Mouse (Mus musculus) ovary, postnatal 36 days (tissue): ENCODE measurements around the gene Wdr93.
"Not testable (repeated sequence)": the region's sequence is repeated elsewhere in the genome, so short reads cannot be mapped to it uniquely, and the experiment has no call there.

Experiments used
- DNase-seq: peaks from one replicate; pipeline ENCODE4 v3.0.0; 2022; ENCODE audit warnings: low spot score, mixed read lengths

Wdr93 gene

DNA sequence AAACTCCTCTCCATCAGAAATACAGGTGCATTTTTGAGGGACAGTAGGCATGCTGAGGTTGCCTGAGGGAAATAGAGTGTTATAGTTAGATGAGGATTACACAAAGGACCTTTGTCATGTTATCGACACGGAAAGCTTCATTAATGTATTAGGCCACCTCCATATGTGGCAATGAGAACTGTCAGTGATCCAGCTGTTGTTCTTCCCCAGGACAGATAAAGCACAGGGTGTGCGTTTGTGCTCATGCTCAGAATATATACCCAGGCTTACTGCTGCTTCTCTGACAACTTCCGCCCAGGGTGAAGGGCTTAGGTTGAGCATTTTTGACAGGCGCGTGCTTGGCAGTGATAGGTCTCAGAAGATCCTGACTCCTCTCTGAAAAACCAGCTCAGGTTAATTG lies 6.5 kb downstream of the Wdr93 start:
- DNase-seq: no peak

DNA sequence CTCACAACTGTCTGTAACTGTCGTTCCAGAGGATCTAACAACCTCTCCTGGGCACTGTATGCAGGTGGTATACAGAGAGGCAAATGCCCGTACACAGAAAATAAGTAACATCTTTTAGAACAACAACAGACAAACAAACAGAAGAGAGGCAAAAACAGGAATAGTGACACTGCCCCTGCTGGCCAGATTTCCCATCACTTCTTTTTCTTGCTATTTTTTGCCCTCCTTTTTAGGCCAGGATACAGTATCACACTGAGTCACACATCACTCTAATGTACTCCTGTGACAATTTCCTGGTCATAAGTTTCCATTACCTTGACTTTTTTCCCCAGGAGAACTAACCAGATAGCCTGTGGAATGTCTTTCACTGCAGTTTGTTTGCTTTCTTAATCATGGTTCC lies 13.4 kb downstream of the Wdr93 start:
- DNase-seq: no peak

DNA sequence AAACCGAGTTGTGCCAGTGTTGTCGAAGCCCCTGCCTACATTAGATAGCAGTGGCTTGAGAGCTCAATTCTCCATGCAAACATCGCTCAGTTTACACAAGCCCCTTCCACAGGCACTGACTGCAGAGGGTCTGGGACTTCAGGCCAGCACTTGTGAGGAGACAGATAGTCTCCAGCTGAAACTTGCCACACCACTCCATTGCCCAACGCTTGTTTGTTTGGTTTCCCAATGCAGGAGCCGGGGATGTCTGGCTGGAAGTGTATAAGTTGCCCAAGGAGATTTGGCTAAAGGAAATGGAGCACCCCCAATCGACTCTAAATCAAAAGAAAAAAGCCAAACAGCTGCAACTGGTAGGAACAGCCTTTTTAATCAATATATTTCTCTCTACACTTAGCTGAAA lies 15.2 kb downstream of the Wdr93 start:
- no peak for DNase-seq

DNA sequence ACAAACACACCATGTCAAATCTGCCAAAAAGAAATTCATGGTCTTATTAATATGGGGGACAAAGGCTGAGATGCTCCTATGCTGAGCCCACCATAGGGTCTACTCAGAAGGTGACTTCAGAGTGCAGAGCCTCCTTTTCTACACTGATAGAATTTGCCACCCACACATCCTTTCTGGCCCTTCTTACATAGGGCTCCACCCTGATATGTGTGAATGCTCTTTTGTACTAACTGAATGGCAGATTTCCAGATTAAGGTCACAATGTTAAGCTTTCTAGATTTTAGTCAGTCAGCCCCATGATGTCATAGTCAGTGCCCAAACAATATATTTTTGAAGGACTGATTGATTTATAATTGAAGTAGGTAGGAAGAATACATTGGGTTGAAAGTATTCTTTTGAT lies 16.8 kb downstream of the Wdr93 start:
- no peak for DNase-seq

DNA sequence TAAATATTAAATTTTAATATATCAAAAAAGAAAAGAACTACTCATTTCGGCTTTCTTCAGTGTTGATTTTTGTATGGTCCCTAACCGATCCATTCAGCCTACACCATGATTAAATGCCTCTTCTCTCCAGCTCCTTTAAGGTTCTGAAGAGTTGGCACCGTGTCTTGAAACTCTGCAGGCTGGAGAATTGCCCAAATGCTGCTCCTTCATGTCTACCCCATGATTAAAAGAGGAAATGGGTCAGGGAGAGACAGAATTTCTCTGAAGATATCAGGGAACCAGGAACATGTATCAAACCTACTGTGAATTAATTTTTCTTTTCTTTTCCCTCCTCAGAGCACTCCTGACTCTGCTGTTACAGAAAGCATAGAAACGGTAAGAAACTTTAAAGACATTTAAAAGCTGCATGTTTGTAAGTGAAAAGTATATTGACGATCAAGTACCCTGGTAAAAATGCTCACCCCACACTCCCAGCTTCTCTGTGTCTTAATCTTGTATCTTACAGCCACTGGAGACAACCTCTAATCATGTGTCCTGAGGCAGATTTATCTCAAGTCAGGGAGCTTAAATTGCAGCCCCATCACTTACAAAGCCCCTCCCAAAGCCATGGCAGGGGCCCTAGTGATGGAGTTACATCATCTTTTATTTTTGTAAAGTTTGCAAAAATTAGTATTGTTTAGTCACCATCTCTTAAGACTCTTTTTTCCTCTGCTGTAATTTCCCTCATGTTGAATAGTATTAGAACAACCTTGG lies 18.3 kb downstream of the Wdr93 start:
- DNase-seq: no peak

DNA sequence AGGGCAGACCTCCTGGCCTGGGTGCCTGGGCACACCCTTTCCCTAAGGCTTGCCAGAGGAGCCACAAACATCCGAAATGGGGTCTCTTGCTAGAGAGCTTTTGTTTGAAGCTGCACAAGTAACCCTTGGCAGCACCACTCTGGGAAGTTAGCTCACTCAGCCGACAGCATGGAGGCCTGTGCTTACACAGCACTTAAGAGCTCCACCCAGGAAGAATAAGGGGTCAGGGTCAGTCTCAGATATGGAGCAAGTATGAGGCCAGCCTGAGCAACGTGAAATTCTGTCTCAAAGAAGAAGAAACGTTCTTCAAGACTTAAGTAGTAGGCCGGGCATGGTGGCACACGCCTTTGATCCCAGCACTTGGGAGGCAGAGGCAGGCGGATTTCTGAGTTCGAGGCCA lies 19.1 kb downstream of the Wdr93 start:
- DNase-seq: no peak

DNA sequence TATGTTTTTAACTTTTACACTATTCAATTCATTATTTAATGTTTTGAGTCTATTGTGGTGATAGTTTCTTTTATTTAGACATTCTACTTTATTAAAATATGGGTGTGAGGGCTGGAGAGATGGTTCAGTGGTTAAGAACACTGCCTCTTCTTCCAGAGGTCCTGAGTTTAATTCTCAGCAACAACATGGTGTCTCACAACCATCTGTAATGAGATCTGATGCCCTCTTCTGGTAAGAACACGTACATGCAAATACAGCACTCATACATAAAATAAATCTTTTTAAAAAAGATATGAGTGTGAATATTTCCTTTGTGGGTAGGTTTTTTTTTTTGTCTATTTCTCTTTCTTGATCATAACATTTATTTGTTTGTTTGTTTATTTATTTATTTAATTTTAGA lies 23.0 kb downstream of the Wdr93 start:
- no peak for DNase-seq

DNA sequence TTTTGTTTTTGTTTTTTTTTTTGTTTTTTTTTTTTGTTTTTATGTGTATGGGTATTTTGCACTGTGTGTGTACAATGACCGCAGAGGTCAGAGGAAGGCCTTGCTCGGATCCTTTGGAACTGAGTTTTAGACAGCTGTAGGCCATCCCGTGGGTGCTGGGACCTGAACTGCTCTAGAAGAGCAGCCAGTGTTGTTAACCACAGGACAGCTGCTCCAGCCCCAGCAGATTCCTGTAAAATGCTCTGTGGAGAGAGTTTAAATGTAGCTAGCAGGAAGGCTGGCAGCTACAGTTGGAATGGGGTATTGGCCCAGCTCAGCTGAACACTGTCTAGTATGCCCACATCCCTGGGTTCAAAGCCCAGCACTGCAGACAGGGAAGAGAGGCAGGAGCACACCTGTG lies 26.7 kb downstream of the Wdr93 start:
- no peak for DNase-seq

DNA sequence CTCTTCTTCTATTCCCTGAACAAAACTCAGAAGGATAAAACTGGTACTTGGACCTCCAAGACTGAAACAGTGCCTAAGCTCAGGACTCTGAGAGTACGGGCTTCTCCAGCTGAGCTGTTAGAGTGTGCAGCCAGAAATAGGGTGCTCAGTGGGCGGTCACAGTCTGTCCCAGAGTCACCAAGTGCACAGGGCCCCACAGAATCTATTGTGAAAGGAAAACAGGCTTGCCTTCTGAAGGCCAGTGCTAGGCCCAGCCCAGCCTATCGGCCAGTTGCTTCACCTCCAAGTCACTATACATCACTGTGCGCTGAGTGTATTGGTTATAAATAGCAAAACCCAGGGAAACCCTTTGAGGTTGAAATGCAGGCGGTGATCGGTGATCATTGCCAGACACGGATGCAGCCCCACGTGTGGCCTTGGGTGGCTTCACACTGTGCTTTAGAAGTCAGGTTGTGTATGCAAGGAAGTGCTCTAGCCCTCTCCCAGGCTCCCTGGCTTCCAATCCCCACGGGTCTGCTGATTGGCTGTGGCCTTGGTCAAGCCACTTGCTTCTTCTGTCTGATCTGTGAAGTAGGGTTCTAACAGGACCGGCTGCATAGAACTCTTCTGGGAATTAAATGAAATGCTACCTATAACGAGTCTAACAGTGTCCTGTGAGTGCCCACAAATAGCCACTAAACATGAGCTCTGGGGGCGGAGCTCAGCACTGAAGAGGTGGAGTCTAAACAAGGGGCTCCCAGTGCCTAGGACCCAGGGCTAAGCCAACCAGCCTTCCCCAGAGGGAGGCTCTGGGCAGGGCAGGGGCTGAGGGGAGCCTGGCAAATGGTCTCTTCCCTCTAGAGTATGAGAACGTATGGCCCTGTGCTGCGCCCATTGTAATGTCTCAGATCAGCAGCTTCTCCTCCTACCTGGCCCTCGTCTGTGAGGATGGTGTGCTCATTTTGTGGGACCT lies 28.9 kb downstream of the Wdr93 start:
- no peak for DNase-seq

DNA sequence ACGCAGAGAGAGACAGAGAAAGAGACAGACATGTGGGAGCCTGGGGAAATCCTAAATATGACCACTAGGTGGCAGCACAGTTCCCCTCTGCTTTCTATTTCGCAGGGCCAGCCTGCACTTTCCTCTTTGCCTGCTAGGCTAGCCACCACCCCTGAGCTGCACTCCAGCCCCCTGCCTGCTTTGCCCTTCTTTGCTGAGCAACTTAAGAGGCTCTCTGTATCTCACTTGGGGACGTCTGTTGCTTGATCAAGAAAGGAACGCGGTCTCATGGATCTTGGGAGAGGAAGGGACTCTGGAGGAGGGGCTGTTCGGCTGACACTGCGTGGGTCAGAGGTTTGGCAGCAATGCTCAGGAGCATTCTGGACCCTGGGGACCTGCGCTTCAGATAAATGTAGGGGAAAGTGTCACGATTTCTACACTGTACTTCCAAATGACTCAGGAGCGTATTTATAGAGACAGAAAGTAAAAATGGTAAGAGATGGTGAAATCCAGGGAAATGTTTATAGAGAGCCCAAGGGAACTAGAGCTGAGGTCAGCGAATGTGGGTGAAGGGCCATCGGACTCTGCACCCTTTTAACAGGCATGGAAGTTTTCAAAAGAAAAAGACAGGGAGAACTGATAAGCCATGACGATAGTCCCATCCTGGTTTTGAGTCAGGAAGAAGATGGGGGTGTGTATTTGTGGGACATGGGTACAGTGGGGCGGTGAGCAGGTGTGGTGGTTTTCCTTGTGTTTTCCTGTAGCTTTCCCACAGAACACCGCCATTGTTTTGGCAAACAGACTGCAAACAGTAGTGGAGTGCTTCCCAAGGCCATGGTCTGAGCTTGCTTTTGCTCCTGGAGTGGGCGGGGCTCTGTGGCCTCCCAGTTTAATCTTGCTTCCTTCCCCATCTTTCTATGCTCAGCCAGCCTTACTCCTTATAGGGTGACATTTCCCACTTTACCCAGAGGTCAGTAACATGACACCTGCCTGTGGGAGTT lies 38.0 kb downstream of the Wdr93 start:
- peak; percentile 74 for DNase-seq

DNA sequence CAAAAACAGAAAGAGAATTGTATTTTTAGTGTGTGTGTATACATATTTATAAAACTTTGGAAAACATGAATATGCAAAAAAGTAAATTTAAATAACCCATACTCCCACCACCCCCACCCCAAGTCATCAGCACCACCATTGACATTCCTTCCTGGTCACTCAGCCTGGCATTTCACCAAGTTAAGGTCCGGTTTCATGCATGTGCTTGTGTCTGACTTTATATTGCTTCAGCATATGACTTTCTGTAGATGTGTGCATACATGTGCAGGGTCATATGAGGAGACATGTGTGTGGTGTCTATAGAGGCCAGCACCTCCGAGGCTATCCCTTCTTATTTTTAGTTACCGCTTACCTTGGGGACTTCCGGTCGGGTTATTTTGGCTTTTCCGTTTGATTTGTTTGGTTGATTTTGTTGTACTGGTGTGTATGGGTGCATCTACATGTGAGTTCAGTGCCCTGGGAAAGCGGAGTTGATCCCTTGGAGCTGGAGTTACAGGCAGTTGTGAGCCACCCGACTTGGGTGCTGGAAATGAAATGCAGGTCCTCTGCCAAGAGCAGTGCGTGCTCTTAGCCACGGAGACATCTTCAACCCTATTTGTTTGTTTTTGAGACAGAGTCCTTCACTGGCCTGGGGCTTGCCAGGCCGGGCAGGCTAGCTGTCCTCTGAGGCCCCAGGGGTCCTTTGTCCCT lies 39.0 kb downstream of the Wdr93 start:
- DNase-seq: no peak

DNA sequence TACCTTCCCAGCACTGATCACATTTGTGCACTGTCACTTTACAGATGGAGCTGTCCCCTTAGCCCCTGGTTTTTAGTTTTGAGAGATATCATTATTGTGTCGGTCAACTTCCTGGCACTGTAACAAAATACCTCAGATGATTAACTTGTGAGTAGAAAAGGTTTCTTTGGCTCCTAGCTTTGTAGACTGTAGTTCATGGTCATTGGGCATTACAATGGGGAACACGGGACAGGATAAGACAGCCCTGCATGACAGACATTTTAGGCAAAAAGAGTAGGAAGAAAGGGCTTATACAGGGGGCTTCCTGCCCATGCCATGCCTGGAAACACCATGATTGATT lies 39.5 kb downstream of the Wdr93 start:
- DNase-seq: no peak

DNA sequence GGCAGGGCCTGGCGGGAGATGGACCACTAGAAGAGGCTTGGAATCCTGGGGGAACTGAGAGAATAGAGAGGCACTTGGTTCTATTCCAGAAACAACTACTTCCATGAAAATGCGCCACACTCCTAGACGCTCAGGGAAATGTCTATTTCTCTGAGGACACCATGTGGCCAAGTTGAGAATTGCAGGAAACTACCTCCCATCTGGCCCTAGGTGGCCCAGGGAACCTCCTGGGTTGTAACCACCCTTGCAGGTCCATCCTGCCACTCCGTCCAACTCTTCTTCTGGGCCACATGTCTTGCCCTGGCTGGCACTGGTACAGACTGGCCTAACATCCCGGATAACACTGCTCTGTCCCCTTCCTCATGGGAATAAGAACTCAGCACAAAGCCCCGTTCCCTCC lies 43.3 kb downstream of the Wdr93 start:
- peak; percentile 52 for DNase-seq

DNA sequence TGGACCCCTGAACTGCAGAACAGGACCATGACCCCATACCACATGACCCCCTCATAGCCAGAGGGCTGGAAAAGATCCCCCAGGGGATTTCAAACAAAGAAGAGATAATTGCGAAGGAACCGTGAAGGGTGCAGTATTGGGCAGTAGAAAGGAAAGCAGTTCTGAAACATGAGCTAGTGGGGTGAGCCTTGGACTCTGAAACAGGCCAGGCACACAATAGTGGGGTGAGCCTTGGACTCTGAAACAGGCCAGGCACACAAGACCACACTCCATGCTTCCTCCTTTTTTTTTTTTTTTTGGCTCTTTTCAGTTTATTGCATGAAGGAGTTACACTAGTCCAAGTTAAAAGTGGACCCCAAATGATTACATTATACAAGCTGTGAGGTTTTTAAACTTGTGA lies 46.8 kb downstream of the Wdr93 start:
- not testable (repeated sequence) for DNase-seq

DNA sequence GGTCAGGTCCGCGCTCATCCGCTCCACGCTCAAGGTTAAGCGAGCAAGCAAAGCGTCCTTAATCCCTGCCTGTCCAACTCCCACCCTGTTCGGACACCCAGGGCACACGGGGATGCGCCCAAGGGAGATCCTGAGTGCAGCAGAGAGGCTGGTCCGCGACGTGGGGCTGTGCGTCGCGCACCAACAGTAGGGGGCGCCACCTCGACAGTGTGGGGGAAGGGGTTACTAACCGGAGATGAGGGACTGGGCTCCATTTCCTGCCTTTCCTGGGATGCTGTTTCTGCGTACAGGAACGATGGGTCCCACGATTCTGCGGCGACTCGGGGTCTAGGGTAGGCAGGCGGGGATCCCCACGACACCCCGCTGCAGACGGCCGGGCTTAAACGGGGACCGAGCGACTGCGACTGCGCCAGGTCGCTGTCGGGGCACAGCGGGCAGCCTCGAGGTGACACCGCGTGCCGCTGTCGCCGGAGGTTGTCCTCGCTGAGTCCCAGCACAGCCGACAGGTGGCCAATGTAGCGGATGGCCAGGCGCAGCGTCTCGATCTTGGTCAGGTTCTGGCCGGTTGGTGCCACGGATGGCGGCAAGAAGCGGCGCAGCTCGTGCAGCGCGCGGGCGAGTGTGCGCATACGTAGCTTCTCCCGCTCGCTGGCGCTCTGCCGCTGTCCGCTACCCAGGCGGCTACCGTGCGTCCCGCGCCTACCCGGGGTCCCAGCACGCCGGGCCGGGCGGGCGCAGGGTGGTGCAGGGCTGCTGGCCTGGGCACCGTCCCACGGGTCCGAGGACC lies 49.9 kb downstream of the Wdr93 start:
- DNase-seq: peak; percentile 43

DNA sequence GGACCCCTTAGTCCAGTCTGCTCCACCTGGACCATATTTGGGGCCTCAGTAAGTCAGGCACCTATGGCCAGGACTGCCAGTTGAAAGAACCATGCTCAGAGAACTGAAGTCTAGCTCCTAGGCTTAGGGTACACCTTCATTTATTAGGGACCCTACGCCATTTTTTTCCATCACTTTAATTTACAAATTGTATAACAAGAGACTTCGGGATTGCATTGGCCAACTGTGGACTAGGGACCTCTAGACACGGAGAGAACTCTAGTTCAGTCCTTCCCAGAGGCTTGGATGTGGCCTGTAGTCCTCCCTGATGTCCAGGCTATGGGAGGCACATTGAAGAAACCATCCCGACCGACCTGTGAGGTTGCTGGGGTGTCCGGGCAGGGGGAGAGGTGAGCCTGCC lies 50.7 kb downstream of the Wdr93 start, which contains the start of gene Mesp1:
Mesp1 (minus strand) TSS at position 101 of the 400 bp plus-strand sequence.
- no peak for DNase-seq

DNA sequence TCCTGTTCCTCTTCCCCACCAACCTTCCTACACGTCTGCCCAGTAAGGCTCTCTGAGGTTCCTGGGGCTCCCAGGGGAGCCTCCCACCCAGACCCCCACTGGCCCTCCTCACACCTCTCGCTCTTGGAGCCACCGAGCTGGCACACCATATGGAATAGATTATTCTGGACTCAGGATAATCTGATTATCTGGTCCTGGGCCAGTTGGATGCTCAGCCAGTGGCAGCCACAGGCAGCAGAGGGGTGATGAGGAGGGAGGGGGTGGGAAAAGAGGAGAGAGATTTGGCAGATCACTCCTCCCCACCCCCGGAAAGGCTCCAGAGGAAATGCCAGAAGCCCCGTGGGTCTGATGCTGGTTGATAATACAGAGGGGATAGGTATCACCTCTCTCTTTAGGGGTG lies 55.6 kb downstream of the Wdr93 start:
- DNase-seq: no peak

DNA sequence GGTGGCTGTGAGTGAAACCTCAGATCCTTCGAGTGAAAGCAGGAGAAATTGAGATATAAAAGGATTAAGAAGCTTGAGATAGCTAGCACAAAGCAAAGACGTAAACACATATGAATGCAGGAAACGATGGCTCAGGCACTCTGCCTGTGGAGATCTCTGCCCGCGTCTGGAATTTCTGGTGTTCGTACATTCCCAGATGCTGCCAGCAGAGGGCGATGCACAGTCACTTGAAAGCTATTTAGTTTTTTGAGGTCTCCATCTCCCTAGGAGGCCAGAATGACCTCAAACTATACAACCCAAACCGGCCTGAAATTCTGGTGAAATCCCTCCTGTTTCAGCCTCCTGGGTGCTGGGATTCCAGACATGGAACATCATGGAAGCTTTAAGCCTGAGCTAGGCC lies 56.1 kb downstream of the Wdr93 start:
- DNase-seq: peak; percentile 76

DNA sequence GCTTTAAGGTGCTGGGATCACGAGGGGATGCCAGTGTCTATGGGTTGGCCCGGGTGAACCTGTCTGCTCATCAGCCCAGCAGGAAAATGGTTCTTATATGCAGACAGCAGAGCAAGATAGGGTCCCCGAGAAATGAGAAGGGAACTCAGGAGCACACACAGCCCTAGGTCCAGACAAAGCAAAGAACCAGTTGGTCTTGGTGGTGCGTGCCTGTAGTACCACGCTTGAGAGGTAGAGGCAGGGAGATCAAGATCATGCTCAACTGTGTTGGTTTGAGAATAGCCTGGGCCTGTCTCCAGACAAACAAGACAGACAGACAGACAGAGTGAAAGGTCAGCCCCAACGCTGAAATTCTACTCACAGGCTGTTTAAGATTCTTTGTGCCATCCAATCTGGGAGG lies 56.5 kb downstream of the Wdr93 start:
- DNase-seq: no peak

DNA sequence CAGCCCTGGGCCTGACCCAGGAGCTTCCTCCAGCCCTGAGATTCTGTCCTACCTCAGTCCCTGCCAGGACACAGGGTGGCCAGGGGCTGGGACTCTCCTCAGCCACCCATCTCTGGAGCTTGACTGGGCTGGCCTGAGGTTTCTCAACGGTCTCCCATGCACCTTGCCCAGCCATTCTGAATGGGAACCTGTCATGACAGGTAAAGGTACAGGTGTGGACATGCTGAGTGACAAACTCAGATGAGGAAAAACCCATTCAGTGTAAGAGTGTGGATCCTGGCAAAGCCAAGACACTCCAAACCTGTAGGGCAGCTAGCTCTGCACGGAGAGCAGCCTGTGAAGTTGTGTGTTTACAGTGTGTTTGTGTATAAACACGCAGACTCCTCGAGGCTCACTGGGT lies 57.4 kb downstream of the Wdr93 start:
- no peak for DNase-seq

DNA sequence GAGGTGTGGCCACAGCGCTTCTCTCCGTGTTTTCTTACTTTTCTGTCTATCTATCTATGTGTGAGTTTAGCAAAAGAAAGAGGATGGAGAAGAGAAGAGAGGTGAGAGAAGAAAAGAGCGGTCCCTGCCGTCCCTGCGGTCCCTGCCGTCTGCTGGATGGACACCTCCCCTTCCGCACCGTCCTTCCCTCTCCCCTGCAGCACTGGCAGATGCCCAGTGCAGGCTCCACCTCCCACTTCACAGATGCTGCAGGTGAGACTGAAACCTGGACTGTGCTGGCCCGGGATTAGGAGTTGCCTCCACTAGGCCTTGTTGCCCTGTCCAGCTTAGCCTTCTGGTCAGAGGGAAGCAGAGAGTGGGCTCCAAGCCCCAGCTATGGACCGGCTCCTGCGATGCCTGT lies 58.4 kb downstream of the Wdr93 start:
- no peak for DNase-seq
